11 mouse cellular contexts compared by ENCODE assay signal in genomic region chr11:102725574-102725973, GRCm38 (mm10). TPM values are rescaled to one million over a fixed set of nuclear protein-coding genes. Genes with fewer than 3 reads are reported as not detected.
A peak's percentile ranks its signal among the peaks of the same experiment; 100 is the strongest.
DNase-seq lines count a peak whose midpoint lies in the region; ATAC-seq and TF ChIP-seq lines count a peak whose summit lies in the region.
"Had no signal": no experiment of that assay in that cellular context is flagged by ENCODE, and none has a peak within 500 bp of the region (broad histone marks: within the 10 kb centered on the region; RNA-seq: fewer than 3 reads in every experiment).

No protein-coding gene starts in this region.

- POLR2A ChIA-PET in Patski (lab: Charles Lee), result no interaction called here

- no peaks in the 10 kb centered on the region for H3K36me3 ChIP-seq in liver, embryonic 14.5 days (replicated peaks; ENCODE audit: control insufficient read depth, insufficient read depth, low read depth)
- H3K36me3 ChIP-seq: embryonic facial prominence, embryonic 13.5 days had no signal

- TF ChIP-seq CTCF in gastrocnemius, adult 2 months (IDR thresholded peaks at IDR 0.05), result peak; percentile 36
- TF ChIP-seq CTCF in liver, embryonic 14.5 days (IDR thresholded peaks at IDR 0.05; ENCODE audit: low read depth), result peak; percentile 30
- TF ChIP-seq CTCF in Patski (IDR thresholded peaks at IDR 0.05), result peak; percentile 50

- no peaks in the 10 kb centered on the region for H3K9me3 ChIP-seq in liver, embryonic 14.5 days (ENCODE audit: control insufficient read depth, low read length)
- H3K9me3 ChIP-seq: embryonic facial prominence, embryonic 13.5 days had no signal

- in situ Hi-C loops in Patski (cut with MboI; ENCODE audit: low pct_unique_long_range_greater_than_20kb), result no loop called here

- TF ChIP-seq EP300 in liver, embryonic 14.5 days (IDR thresholded peaks at IDR 0.05; ENCODE audit: low read depth), result no peak

- WGBS in liver, embryonic 14.5 days (ENCODE audit: insufficient replicate concordance), result 15% methylated on average over 3 of the region's 3 CpGs

- no peak overlapping the region for H3K9ac ChIP-seq in liver, embryonic 14.5 days (replicated peaks)
- H3K9ac ChIP-seq: embryonic facial prominence, embryonic 13.5 days had no signal

- no peaks in the 10 kb centered on the region for H3K27me3 ChIP-seq in liver, embryonic 14.5 days (ENCODE audit: control insufficient read depth, insufficient read depth, low read length)
- H3K27me3 ChIP-seq in Patski, result peaks cover 15% of the 10 kb centered on the region
- H3K27me3 ChIP-seq: embryonic facial prominence, embryonic 13.5 days had no signal

- 0 out of 4 replicates have a peak, but pooled peaks cover 0 to 1% of the 10 kb centered on the region in 2 experiments for H3K4me1 ChIP-seq in liver, embryonic 14.5 days (replicated peaks; ENCODE audit: control insufficient read depth in 2 of 2, insufficient read depth in 2 of 2, low read length in 1 of 2)
- H3K4me1 ChIP-seq: embryonic facial prominence, embryonic 13.5 days had no signal

- no peak for DNase-seq in gastrocnemius, adult 2 months
- DNase-seq in gastrocnemius, postnatal 4 days (ENCODE audit: low spot score in 2 of 2), result no peak
- no peak for DNase-seq in liver, embryonic 14.5 days (ENCODE audit: low read depth in 3 of 3, low spot score in 3 of 3)
- DNase-seq in liver (no peak), Patski (ENCODE audit: low read depth, low spot score) (no peak)
- DNase-seq in ovary, postnatal 36 days (ENCODE audit: low spot score), result no peak
- no peak for DNase-seq in gastrocnemius, postnatal 14 days

- no peak overlapping the region for H3K4me2 ChIP-seq in liver, embryonic 14.5 days (ENCODE audit: low read depth)
- H3K4me2 ChIP-seq: embryonic facial prominence, embryonic 13.5 days had no signal

- ATAC-seq in liver, embryonic 14.5 days (ENCODE audit: insufficient read depth), result no peak
- ATAC-seq in Patski, result no peak
- ATAC-seq in megakaryocyte-erythroid progenitor cell, adult 5-6 weeks (replicated peaks; ENCODE audit: low FRiP score, low TSS enrichment, poor library complexity, severe bottlenecking), result 0 out of 2 replicates have a peak, but pooled peaks have one; percentile 57

- no peak overlapping the region for H3K27ac ChIP-seq in gastrocnemius, adult 2 months
- H3K27ac ChIP-seq in liver, embryonic 14.5 days, result no peak overlapping the region
- H3K27ac ChIP-seq: embryonic facial prominence, embryonic 13.5 days; macrophage had no signal

- intact Hi-C loops in gastrocnemius, adult 2 months (cut with DNase I), result no loop called here
- intact Hi-C loops in gastrocnemius, postnatal 14 days (cut with DNase I; ENCODE audit: low total_unique reads), result no loop called here

- CTCF ChIA-PET in Patski (lab: Charles Lee), result interaction anchor here (0.7 kb wide), 1 partner anchor 14 kb away, joined by 4 read pairs; no protein-coding TSS in a partner anchor

- no peak overlapping the region for H3K4me3 ChIP-seq in gastrocnemius, adult 2 months
- H3K4me3 ChIP-seq in liver, embryonic 14.5 days (ENCODE audit: insufficient read depth in 1 of 2, low read depth in 2 of 2, low read length in 2 of 2), result no peak overlapping the region
- H3K4me3 ChIP-seq: embryonic facial prominence, embryonic 13.5 days had no signal

RNA-seq across cellular contexts. Expression of gene Ccdc43, which starts 28.0 kb away (rescaled TPM):
- 10 to 100 TPM; 76.9 to 85.9 TPM for total RNA-seq in gastrocnemius, adult 2 months (2021)
- total RNA-seq in gastrocnemius, postnatal 4 days (2021), result 10 to 100 TPM; 75.7 to 84.0 TPM
- polyA plus RNA-seq in liver, embryonic 14.5 days (2012; rRNA removed), result 4.0 and 7.1 TPM in 2 replicates
- 14.1 and 14.7 TPM in 2 replicates for polyA plus RNA-seq in liver, embryonic 14.5 days (2014; fragmentation: Nextera tagmentation; extraction: Ambion mirVana)
- polyA plus RNA-seq in Patski (2021), result 41.4 TPM
- total RNA-seq in megakaryocyte-erythroid progenitor cell, adult 5-6 weeks (2014; fragmentation: Nextera tagmentation), result 20.5 and 21.0 TPM in 2 replicates
- total RNA-seq in megakaryocyte-erythroid progenitor cell, adult 5-6 weeks (2017), result 38.7 and 42.4 TPM in 2 replicates
- total RNA-seq in gastrocnemius, postnatal 14 days (2021), result 10 to 100 TPM; 80.4 to 84.6 TPM

RNA-seq across cellular contexts. Expression of gene Adam11, which starts 35.7 kb away (rescaled TPM):
- under 1 TPM; 0.33 to 0.67 TPM for total RNA-seq in gastrocnemius, adult 2 months (2021)
- total RNA-seq in gastrocnemius, postnatal 4 days (2021), result 1 to 10 TPM; 2.5 to 2.6 TPM
- 0.30 TPM in 2 replicates for polyA plus RNA-seq in liver, embryonic 14.5 days (2012; rRNA removed)
- polyA plus RNA-seq in liver, embryonic 14.5 days (2014; fragmentation: Nextera tagmentation; extraction: Ambion mirVana), result 0.04 and 0.06 TPM in 2 replicates
- 5.3 TPM for polyA plus RNA-seq in Patski (2021)
- total RNA-seq in megakaryocyte-erythroid progenitor cell, adult 5-6 weeks (2014; fragmentation: Nextera tagmentation), result 0.28 and 3.0 TPM in 2 replicates
- total RNA-seq in megakaryocyte-erythroid progenitor cell, adult 5-6 weeks (2017), result 0.14 and 0.15 TPM in 2 replicates
- 1 to 10 TPM in 1 of 2 experiments, under 1 TPM in 1; 0.84 to 1.4 TPM for total RNA-seq in gastrocnemius, postnatal 14 days (2021)
- total RNA-seq: neutrophil, adult 5-6 weeks had no signal
